Comparison of ENCODE assay signal across 8 mouse cellular contexts in the genomic region with DNA sequence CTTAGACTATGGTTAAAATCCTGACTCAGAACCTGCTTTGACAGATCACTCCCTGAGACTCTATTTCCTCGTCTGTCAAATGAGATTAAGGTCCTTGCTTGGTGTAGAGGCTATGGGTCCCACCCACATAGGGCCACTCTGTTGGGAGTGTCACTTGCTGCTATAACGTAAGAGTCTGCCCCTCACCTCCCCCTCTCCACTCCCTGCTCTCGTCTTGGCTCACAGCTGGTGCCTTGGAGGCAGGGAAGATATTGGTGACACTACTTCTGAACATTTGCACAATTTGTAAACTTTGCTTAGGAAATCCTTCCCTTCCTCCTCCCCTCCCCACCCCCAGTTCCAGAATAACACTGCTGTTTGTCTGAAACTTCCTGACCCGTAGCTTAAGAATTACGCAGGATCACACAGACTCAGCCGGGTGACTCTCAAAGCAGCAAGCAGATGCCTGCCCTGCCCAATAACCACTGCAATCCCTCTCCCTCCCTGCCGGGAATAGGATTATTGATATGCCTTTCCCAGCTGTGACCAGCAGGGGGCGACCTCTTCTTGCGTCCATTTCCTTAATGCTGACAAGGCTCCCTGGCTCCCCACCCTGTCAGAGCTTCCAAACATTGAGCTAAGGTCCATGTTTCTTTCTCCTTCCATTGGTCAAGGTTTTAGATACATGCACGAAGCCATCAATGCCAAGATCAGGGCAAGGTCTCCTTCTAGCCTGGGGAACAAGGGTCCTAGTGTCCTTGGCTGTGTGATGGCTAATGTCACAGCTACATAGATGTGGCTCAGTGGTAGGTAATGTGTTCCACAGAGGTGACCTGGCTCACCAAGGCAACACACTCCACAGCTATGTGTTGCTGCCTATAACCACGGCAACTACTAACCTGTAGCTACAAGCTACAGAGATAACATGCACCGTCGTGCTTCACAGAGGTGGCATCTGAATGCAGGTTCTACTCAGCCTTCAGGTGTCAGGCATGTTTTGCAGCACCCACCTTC.
DNase-seq lines count a peak whose midpoint lies in the region; ATAC-seq and TF ChIP-seq lines count a peak whose summit lies in the region.

No protein-coding gene starts in this region.

- in situ Hi-C loops in ES-E14 (cut with MboI; ENCODE audit: low sequenced_read_pairs in 2 of 2, unreplicated experiment in 2 of 2) = no loop called here

- 25% methylated on average over 13 of the region's 13 CpGs for whole genome bisulfite sequencing in forebrain, embryonic 16.5 days
- 30% methylated on average over 13 of the region's 13 CpGs for WGBS in hindbrain, embryonic 12.5 days

- no peaks in the 10 kb centered on the region for H3K36me3 ChIP-seq in ES-E14 (ENCODE audit: control insufficient read depth, insufficient read depth, low read length, poor library complexity, severe bottlenecking)
- H3K36me3 ChIP-seq in forebrain, embryonic 16.5 days (ENCODE audit: control insufficient read depth, insufficient read depth) = no peaks in the 10 kb centered on the region
- no peaks in the 10 kb centered on the region for H3K36me3 ChIP-seq in hindbrain, embryonic 12.5 days

- ATAC-seq in forebrain, embryonic 16.5 days = peak; percentile 61
- peak; percentile 50 for ATAC-seq in hindbrain, embryonic 12.5 days (ENCODE audit: low FRiP score)

- no peaks in the 10 kb centered on the region for H3K4me1 ChIP-seq in ES-E14 (ENCODE audit: control insufficient read depth in 2 of 2, insufficient read depth in 2 of 2, low read length in 2 of 2, poor library complexity in 1 of 2)
- H3K4me1 ChIP-seq in forebrain, embryonic 16.5 days (replicated peaks; ENCODE audit: control insufficient read depth, insufficient read depth, low read length) = peaks cover 6% of the 10 kb centered on the region; the same call in 1 of the 2 replicates
- H3K4me1 ChIP-seq in hindbrain, embryonic 12.5 days = peaks cover 2% of the 10 kb centered on the region; the same call in 1 of the 2 replicates

- H3K4me3 ChIP-seq in ES-E14 (ENCODE audit: insufficient read depth in 1 of 2, low read depth in 1 of 2, low read length in 2 of 2, poor library complexity in 1 of 2, severe bottlenecking in 1 of 2) = no peak overlapping the region
- H3K4me3 ChIP-seq in forebrain, embryonic 16.5 days (replicated peaks; ENCODE audit: low read length) = no peak overlapping the region
- H3K4me3 ChIP-seq in hindbrain, embryonic 12.5 days = no peak overlapping the region

- no peak overlapping the region for H3K27ac ChIP-seq in ES-E14 (ENCODE audit: insufficient read depth, low read depth, low read length, poor library complexity, severe bottlenecking)
- H3K27ac ChIP-seq in forebrain, embryonic 16.5 days (ENCODE audit: low read length) = no peak overlapping the region
- no peak overlapping the region for H3K27ac ChIP-seq in hindbrain, embryonic 12.5 days

- H3K27me3 ChIP-seq in forebrain, embryonic 16.5 days (replicated peaks; ENCODE audit: control insufficient read depth, insufficient read depth, low read length) = peaks cover 5% of the 10 kb centered on the region; the same call in 1 of the 2 replicates
- H3K27me3 ChIP-seq in hindbrain, embryonic 12.5 days = peaks cover 10% of the 10 kb centered on the region; the same call in 1 of the 2 replicates

- no peak overlapping the region for H3K9ac ChIP-seq in ES-E14 (ENCODE audit: insufficient read depth, low read depth, low read length, poor library complexity, severe bottlenecking)
- no peak overlapping the region for H3K9ac ChIP-seq in forebrain, embryonic 16.5 days (replicated peaks; ENCODE audit: low read depth, low read length)
- H3K9ac ChIP-seq in hindbrain, embryonic 12.5 days = no peak overlapping the region

- no peak overlapping the region for H3K4me2 ChIP-seq in forebrain, embryonic 16.5 days (ENCODE audit: low read length)
- no peak overlapping the region for H3K4me2 ChIP-seq in hindbrain, embryonic 12.5 days (replicated peaks)

- no peaks in the 10 kb centered on the region for H3K9me3 ChIP-seq in ES-E14 (ENCODE audit: control insufficient read depth, insufficient read depth, low read depth, low read length)
- H3K9me3 ChIP-seq in forebrain, embryonic 16.5 days (ENCODE audit: control insufficient read depth, low read length) = no peaks in the 10 kb centered on the region
- H3K9me3 ChIP-seq in hindbrain, embryonic 12.5 days (replicated peaks) = no peaks in the 10 kb centered on the region

- peak; percentile 64 for DNase-seq in ES-E14 (ENCODE audit: low read depth, low spot score)
- peak; percentile 42 for DNase-seq in c-Kit-positive CD71-positive TER-119-positive erythroid progenitor cells, embryonic 14.5 days (ENCODE audit: low spot score)
- peak; percentile 87 to 88 for DNase-seq in layer of hippocampus, postnatal 10 days (ENCODE audit: low spot score in 2 of 2)
- DNase-seq in lung, postnatal 25 days (ENCODE audit: low spot score) = peak; percentile 81
- peak; percentile 59 for DNase-seq in retina, adult 2 months (ENCODE audit: low read depth, low spot score)
- peak; percentile 79 for DNase-seq in thymus, postnatal 4 days

TF ChIP-seq in ES-E14, 5 proteins besides CTCF, POLR2A, EP300 and RAD21:
- peak; percentile 91 for TF ChIP-seq MAFK (IDR thresholded peaks at IDR 0.05; ENCODE audit: insufficient read depth, low read depth, low read length)
- no peak for TF ChIP-seq ZNF384 (IDR thresholded peaks at IDR 0.05; ENCODE audit: low read depth, low read length)
